Mouse (Mus musculus) CH12.LX (cell line): ENCODE results near the gene Zfp263. TPM values are rescaled to one million over a fixed set of nuclear protein-coding genes. Genes with fewer than 3 reads are reported as not detected.

Experiments used
- DNase-seq: peaks from one replicate; pipeline ENCODE4 v3.0.0-alpha.2; 2013; ENCODE audit errors: extremely low read depth
- H3K27ac ChIP-seq: 2 replicates; pipeline ENCODE4 v1.5.1; 2012; ENCODE audit warnings: low read depth, mild to moderate bottlenecking, control low read depth, moderate library complexity; ENCODE audit not compliant: insufficient read depth
- H3K27me3 ChIP-seq: replicated peaks from 2 replicates; pipeline ENCODE3; 2012; ENCODE audit warnings: inconsistent platforms
- H3K36me3 ChIP-seq, 2 experiments: replicated peaks in 1 of 2; 2 replicates each; pipeline versions ENCODE3 to v1.6.1; 2012; ENCODE audit warnings: inconsistent platforms in 1 of 2, low read length in 1 of 2, mild to moderate bottlenecking in 1 of 2, mixed read lengths in 1 of 2, moderate library complexity in 1 of 2; ENCODE audit not compliant: control insufficient read depth in 1 of 2, insufficient read depth in 1 of 2
- H3K4me1 ChIP-seq, 2 experiments: 2 replicates each; pipeline ENCODE4 v1.6.1; 2012; ENCODE audit warnings: inconsistent platforms in 1 of 2, moderate library complexity in 1 of 2; ENCODE audit not compliant: insufficient read depth in 2 of 2, control insufficient read depth in 1 of 2
- H3K4me2 ChIP-seq: 2 replicates; pipeline ENCODE4 v1.6.1; 2012; ENCODE audit warnings: low read depth, mild to moderate bottlenecking, control low read depth; ENCODE audit not compliant: poor library complexity, insufficient read depth, severe bottlenecking
- H3K4me3 ChIP-seq, 3 experiments: fragments of 150-350 bp in 1 of 3; sonication (generic) in 1 of 3; replicated peaks in 1 of 3; 2 replicates each; pipeline versions ENCODE3 to v1.5.1; 2011 to 2012; ENCODE audit warnings: low read depth in 2 of 3, low read length in 2 of 3, mild to moderate bottlenecking in 2 of 3, moderate library complexity in 2 of 3, control low read depth in 1 of 3, improper control_type of control experiment in 1 of 3, inconsistent platforms in 1 of 3, mixed read lengths in 1 of 3; ENCODE audit not compliant: poor library complexity in 1 of 3
- H3K79me2 ChIP-seq: replicated peaks from 2 replicates; pipeline ENCODE4 v1.6.1; 2012; ENCODE audit warnings: mild to moderate bottlenecking, moderate library complexity; ENCODE audit not compliant: control insufficient read depth, poor library complexity, insufficient read depth, severe bottlenecking; ENCODE audit errors: extremely low read depth
- H3K9ac ChIP-seq: 2 replicates; pipeline ENCODE4 v1.6.1; 2012; ENCODE audit warnings: low read depth, mild to moderate bottlenecking, control low read depth, moderate library complexity; ENCODE audit not compliant: insufficient read depth
- H3K9me3 ChIP-seq: replicated peaks from 2 replicates; pipeline ENCODE3; 2012; ENCODE audit warnings: low read length, inconsistent platforms, mixed read lengths
- CHD1 ChIP-seq: IDR thresholded peaks from 2 replicates; pipeline ENCODE4 v1.6.1; 2012; ENCODE audit warnings: low read depth, low read length, improper control_type of control experiment, inconsistent platforms
- E2F4 ChIP-seq: IDR thresholded peaks from 2 replicates; pipeline ENCODE4 v1.6.1; 2011; ENCODE audit warnings: low read depth, low read length, improper control_type of control experiment; ENCODE audit not compliant: insufficient replicate concordance
- ETS1 ChIP-seq: conservative IDR thresholded peaks from 2 replicates; pipeline ENCODE4 v1.6.1; 2012; ENCODE audit warnings: low read depth, mild to moderate bottlenecking, inconsistent platforms, low read length, improper control_type of control experiment, moderate library complexity
- GABPA ChIP-seq: IDR thresholded peaks from 2 replicates; pipeline ENCODE4 v1.6.1; 2012; ENCODE audit warnings: low read depth, low read length, improper control_type of control experiment, inconsistent platforms; ENCODE audit not compliant: insufficient replicate concordance
- KAT2A ChIP-seq: IDR thresholded peaks from 2 replicates; pipeline ENCODE4 v1.6.1; 2012; ENCODE audit warnings: low read length, improper control_type of control experiment, inconsistent platforms; ENCODE audit not compliant: insufficient replicate concordance
- MAFK ChIP-seq: IDR thresholded peaks from 2 replicates; pipeline ENCODE4 v1.6.1; 2011; ENCODE audit warnings: low read length, improper control_type of control experiment; ENCODE audit not compliant: insufficient replicate concordance
- NELFE ChIP-seq: IDR thresholded peaks from 2 replicates; pipeline ENCODE4 v1.6.1; 2011; ENCODE audit warnings: low read depth, low read length, improper control_type of control experiment
- POLR2A ChIP-seq: IDR thresholded peaks from 2 replicates; pipeline ENCODE4 v1.6.1; 2011; ENCODE audit warnings: low read depth, mild to moderate bottlenecking, improper control_type of control experiment, low read length
- RAD21 ChIP-seq: IDR thresholded peaks from 2 replicates; pipeline ENCODE4 v1.6.1; 2011; ENCODE audit warnings: low read depth, mild to moderate bottlenecking, low read length, improper control_type of control experiment, moderate library complexity
- SIN3A ChIP-seq: IDR thresholded peaks from 2 replicates; pipeline ENCODE4 v1.6.1; 2012; ENCODE audit warnings: low read length, improper control_type of control experiment, inconsistent platforms
- TCF12 ChIP-seq: IDR thresholded peaks from 2 replicates; pipeline ENCODE4 v1.6.1; 2014; ENCODE audit warnings: low read depth, mild to moderate bottlenecking, inconsistent platforms, low read length, improper control_type of control experiment
- USF2 ChIP-seq: conservative IDR thresholded peaks from 2 replicates; pipeline ENCODE4 v1.6.1; 2011; ENCODE audit warnings: low read depth, low read length, improper control_type of control experiment
- ZMIZ1 ChIP-seq: IDR thresholded peaks from 2 replicates; pipeline ENCODE4 v1.6.1; 2012; ENCODE audit warnings: low read depth, mild to moderate bottlenecking, inconsistent platforms, low read length, improper control_type of control experiment
- dilution Hi-C: fragments of 300-500 bp; cut with MboI; formaldehyde crosslinking; loops from 2 replicates; pipeline ENCODE4 v1.14.3; 2020; ENCODE audit warnings: low sequenced_read_pairs; ENCODE audit not compliant: extremely low pct_unique_long_range_greater_than_20kb, extremely low pct_ligation_motif_present
- in situ Hi-C: fragments of 300-500 bp; cut with MboI; formaldehyde crosslinking; loops from 3 replicates; pipeline ENCODE4 v1.14.3; 2019; ENCODE audit warnings: low sequenced_read_pairs, low pct_ligation_motif_present, low pct_unique_long_range_greater_than_20kb, mixed read lengths
- polyA plus RNA-seq: library from polyadenylated mRNA; unstranded; fragments of >175 nt; gene quantifications from 2 replicates; pipeline ENCODE4 v1.2.1, GENCODE M21; 2012; ENCODE audit warnings: low read depth; ENCODE audit not compliant: insufficient read length
- total RNA-seq, 2 experiments: library from RNA; depleted of rRNA; stranded (reverse); fragments of 300-350 nt in 1 of 2; fragments of >200 nt in 1 of 2; gene quantifications; 2 replicates each; pipeline ENCODE4 v1.2.3; 2012 to 2014

Zfp263 gene
- total and polyA plus RNA-seq, 3 experiments: 17.4 to 24.2 (median 21.4) TPM

GRCm38 (mm10) chr16:3745656-3746055 lies 1.8 kb downstream of the Zfp263 start:
- H3K9me3 ChIP-seq: peaks cover 23% of the 10 kb centered on the region
- H3K9ac ChIP-seq: peak overlapping the region; percentile 73
- DNase-seq: no peak
- in situ Hi-C loops: no loop called here
- dilution Hi-C loops: no loop called here
- H3K4me2 ChIP-seq: peak overlapping the region; percentile 93
- peaks cover 32 to 46% of the 10 kb centered on the region in 2 experiments for H3K36me3 ChIP-seq
- TF ChIP-seq NELFE (no peak), POLR2A (no peak), ZMIZ1 (no peak), USF2 (no peak), MAFK (no peak), CHD1 (no peak), E2F4 (no peak), GABPA (no peak), SIN3A (no peak), KAT2A (no peak)
- H3K27me3 ChIP-seq: no peaks in the 10 kb centered on the region
- peaks cover 30% of the 10 kb centered on the region for H3K79me2 ChIP-seq
- H3K27ac ChIP-seq: no peak overlapping the region
- peaks cover 3 to 38% of the 10 kb centered on the region in 2 experiments; a peak in 3 of 4 replicates for H3K4me1 ChIP-seq
- H3K4me3 ChIP-seq: peak overlapping the region; percentile 64 to 99 (median 66)

GRCm38 (mm10) chr16:3748976-3749375 lies 5.1 kb downstream of the Zfp263 start:
- DNase-seq: no peak
- Histone ChIP-seq H3K4me2 (no peak overlapping the region), H3K27ac (no peak overlapping the region)

GRCm38 (mm10) chr16:3771603-3772002 lies 27.7 kb downstream of the Zfp263 start:
- H3K4me2 ChIP-seq: no peak overlapping the region
- no peaks in the 10 kb centered on the region for H3K9me3 ChIP-seq
- in situ Hi-C loops: no loop called here
- H3K27ac ChIP-seq: no peak overlapping the region
- no peak overlapping the region for H3K4me3 ChIP-seq
- H3K36me3 ChIP-seq: peaks cover 0 to 35% of the 10 kb centered on the region in 2 experiments
- H3K27me3 ChIP-seq: no peaks in the 10 kb centered on the region
- DNase-seq: no peak
- peaks cover 3 to 13% of the 10 kb centered on the region in 2 experiments; a peak in 3 of 4 replicates for H3K4me1 ChIP-seq
- TF ChIP-seq TCF12 (no peak), ETS1 (no peak), MAFK (peak; percentile 31; the same call in 1 of the 2 replicates)
- no peaks in the 10 kb centered on the region for H3K79me2 ChIP-seq
- dilution Hi-C loops: no loop called here
- H3K9ac ChIP-seq: no peak overlapping the region

More at GRCm38 (mm10) chr16:3748976-3749375, 5.1 kb downstream of the Zfp263 start:
- dilution Hi-C loops: no loop called here
- no peak overlapping the region for H3K9ac ChIP-seq
- TF ChIP-seq RAD21: no peak
- TF ChIP-seq, all 38 proteins: peak for 0
- in situ Hi-C loops: no loop called here
- Histone ChIP-seq H3K36me3 (peaks cover 44 to 64% of the 10 kb centered on the region in 2 experiments), H3K9me3 (peaks cover 23% of the 10 kb centered on the region), H3K79me2 (peaks cover 33% of the 10 kb centered on the region), H3K4me3 (no peak overlapping the region), H3K4me1 (peaks cover 3 to 28% of the 10 kb centered on the region in 2 experiments; a peak in 3 of 4 replicates), H3K27me3 (no peaks in the 10 kb centered on the region)
